Mouse (Mus musculus) retina, postnatal 1 day (tissue): ENCODE data around the gene Negr1.

Experiments
- DNase-seq: peaks from one replicate; pipeline ENCODE4 v3.0.0-alpha.2; 2012

Negr1 gene

GRCm38 (mm10) chr3:157255446-157255845, 693.9 kb downstream of the Negr1 start:
- no peak for DNase-seq

- peak; percentile 12 for DNase-seq
Measured at GRCm38 (mm10) chr3:157255863-157256262, 694.3 kb downstream of the Negr1 start.

- DNase-seq, result no peak
Measured at GRCm38 (mm10) chr3:157268742-157269141, 707.1 kb downstream of the Negr1 start.

GRCm38 (mm10) chr3:157272379-157272778, 710.8 kb downstream of the Negr1 start:
- DNase-seq, result no peak

- no peak for DNase-seq
Measured at GRCm38 (mm10) chr3:157274143-157274542, 712.5 kb downstream of the Negr1 start.

- no peak for DNase-seq
Measured at GRCm38 (mm10) chr3:157279717-157280116, 718.1 kb downstream of the Negr1 start.

GRCm38 (mm10) chr3:157281259-157281658, 719.7 kb downstream of the Negr1 start:
- no peak for DNase-seq

GRCm38 (mm10) chr3:157291286-157291685, 729.7 kb downstream of the Negr1 start:
- no peak for DNase-seq

- no peak for DNase-seq
Measured at GRCm38 (mm10) chr3:157297216-157297615, 735.6 kb downstream of the Negr1 start.

GRCm38 (mm10) chr3:157303430-157304116, 742.0 kb downstream of the Negr1 start:
- no peak for DNase-seq

- DNase-seq, result peak; percentile 93
Measured at GRCm38 (mm10) chr3:157321081-157321573, 759.5 kb downstream of the Negr1 start.

GRCm38 (mm10) chr3:157321834-157322233, 760.2 kb downstream of the Negr1 start:
- no peak for DNase-seq

GRCm38 (mm10) chr3:157334169-157334568, 772.6 kb downstream of the Negr1 start:
- DNase-seq, result no peak

GRCm38 (mm10) chr3:157349480-157349879, 787.9 kb downstream of the Negr1 start:
- DNase-seq, result no peak

- DNase-seq, result peak; percentile 14
Measured at GRCm38 (mm10) chr3:157358905-157359304, 797.3 kb downstream of the Negr1 start.

- no peak for DNase-seq
Measured at GRCm38 (mm10) chr3:157359840-157360239, 798.2 kb downstream of the Negr1 start.
